Mouse (Mus musculus) mesoderm, embryonic 11.5 days (tissue): ENCODE measurements around the gene Sfrp5.
A peak's percentile ranks its signal among the peaks of the same experiment; 100 is the strongest.

Experiments used
- DNase-seq: peaks from one replicate; pipeline ENCODE4 v3.0.0-alpha.2; 2012; ENCODE audit warnings: low read depth, low spot score

Sfrp5 gene

GRCm38 (mm10) chr19:42201696-42202381 lies at the start of gene Sfrp5:
Sfrp5 (minus strand) TSS chr19:42202252.
- no peak for DNase-seq

- no peak for DNase-seq
Measured at GRCm38 (mm10) chr19:42249976-42250914, 48.2 kb upstream of the Sfrp5 start.

- DNase-seq, result no peak
Measured at GRCm38 (mm10) chr19:42247519-42247918, 45.5 kb upstream of the Sfrp5 start, which contains the start of gene Golga7b. Golga7b (plus strand) TSS chr19:42247574.

GRCm38 (mm10) chr19:42246626-42247025 lies 44.6 kb upstream of the Sfrp5 start:
- DNase-seq, result no peak

- DNase-seq, result no peak
Measured at GRCm38 (mm10) chr19:42243401-42243800, 41.3 kb upstream of the Sfrp5 start.

- no peak for DNase-seq
Measured at GRCm38 (mm10) chr19:42240881-42241280, 38.8 kb upstream of the Sfrp5 start.

- no peak for DNase-seq
Measured at GRCm38 (mm10) chr19:42238341-42238715, 36.3 kb upstream of the Sfrp5 start.

- DNase-seq, result no peak
Measured at GRCm38 (mm10) chr19:42237602-42238340, 35.7 kb upstream of the Sfrp5 start.

GRCm38 (mm10) chr19:42230986-42231385 lies 28.9 kb upstream of the Sfrp5 start:
- DNase-seq, result no peak

- no peak for DNase-seq
Measured at GRCm38 (mm10) chr19:42230288-42230568, 28.2 kb upstream of the Sfrp5 start.

- no peak for DNase-seq
Measured at GRCm38 (mm10) chr19:42229499-42230287, 27.6 kb upstream of the Sfrp5 start.

GRCm38 (mm10) chr19:42226451-42226850 lies 24.4 kb upstream of the Sfrp5 start:
- no peak for DNase-seq

GRCm38 (mm10) chr19:42217374-42217763 lies 15.3 kb upstream of the Sfrp5 start:
- peak; percentile 51 for DNase-seq

GRCm38 (mm10) chr19:42216699-42217373 lies 14.8 kb upstream of the Sfrp5 start:
- DNase-seq, result no peak

- no peak for DNase-seq
Measured at GRCm38 (mm10) chr19:42214601-42215000, 12.5 kb upstream of the Sfrp5 start.

- no peak for DNase-seq
Measured at GRCm38 (mm10) chr19:42211936-42212335, 9.9 kb upstream of the Sfrp5 start.

- no peak for DNase-seq
Measured at GRCm38 (mm10) chr19:42209976-42210375, 7.9 kb upstream of the Sfrp5 start.

GRCm38 (mm10) chr19:42209485-42209884 lies 7.4 kb upstream of the Sfrp5 start:
- DNase-seq, result no peak

- DNase-seq, result no peak
Measured at GRCm38 (mm10) chr19:42205201-42205600, 3.1 kb upstream of the Sfrp5 start.

GRCm38 (mm10) chr19:42204306-42204705 lies 2.3 kb upstream of the Sfrp5 start:
- DNase-seq, result no peak

GRCm38 (mm10) chr19:42202467-42202866 lies 415 bp upstream of the Sfrp5 start:
- no peak for DNase-seq
